ENCODE assay signal across 9 mouse cellular contexts in genomic region chr12:77789871-77790270, GRCm38 (mm10).
DNase-seq lines count a peak whose midpoint lies in the region; ATAC-seq and TF ChIP-seq lines count a peak whose summit lies in the region.
"Had no signal": no experiment of that assay in that cellular context is flagged by ENCODE, and none has a peak within 500 bp of the region (broad histone marks: within the 10 kb centered on the region; RNA-seq: fewer than 3 reads in every experiment).

No protein-coding gene starts in this region.

- H3K9ac ChIP-seq in stomach, embryonic 14.5 days (replicated peaks; ENCODE audit: low read depth, low read length), result no peak overlapping the region
- H3K9ac ChIP-seq in stomach, postnatal 0 days (ENCODE audit: low read length), result no peak overlapping the region
- no peak overlapping the region for H3K9ac ChIP-seq in liver, embryonic 13.5 days

- H3K4me3 ChIP-seq in gastrocnemius, adult 2 months, result peak overlapping the region; percentile 29
- H3K4me3 ChIP-seq in stomach, embryonic 14.5 days (ENCODE audit: low read depth, low read length), result peak overlapping the region; percentile 8
- H3K4me3 ChIP-seq in stomach, postnatal 0 days (ENCODE audit: low read depth, low read length), result no peak overlapping the region; the same call in 1 of the 2 replicates
- 0 out of 2 replicates have a peak overlapping the region, but pooled peaks have one; percentile 4 for H3K4me3 ChIP-seq in liver, embryonic 13.5 days (replicated peaks)

- intact Hi-C loops in gastrocnemius, adult 2 months (cut with DNase I), result loop anchor here (10.0 kb wide), 2 partner anchors 225 to 785 kb away; no protein-coding TSS in a partner anchor

- no peaks in the 10 kb centered on the region for H3K9me3 ChIP-seq in stomach, embryonic 14.5 days (ENCODE audit: control insufficient read depth, low read depth, low read length)
- no peaks in the 10 kb centered on the region for H3K9me3 ChIP-seq in stomach, postnatal 0 days (ENCODE audit: control insufficient read depth, low read length)
- no peaks in the 10 kb centered on the region for H3K9me3 ChIP-seq in liver, embryonic 13.5 days (replicated peaks)

- no peaks in the 10 kb centered on the region for H3K4me1 ChIP-seq in stomach, embryonic 14.5 days (ENCODE audit: control insufficient read depth, insufficient read depth, low read length)
- no peaks in the 10 kb centered on the region for H3K4me1 ChIP-seq in stomach, postnatal 0 days (replicated peaks; ENCODE audit: control insufficient read depth, insufficient read depth)
- H3K4me1 ChIP-seq in liver, embryonic 13.5 days (replicated peaks), result peaks cover 6% of the 10 kb centered on the region; the same call in 1 of the 2 replicates

- peak overlapping the region; percentile 32 for H3K4me2 ChIP-seq in stomach, embryonic 14.5 days (replicated peaks; ENCODE audit: low read depth, low read length)
- H3K4me2 ChIP-seq in stomach, postnatal 0 days (replicated peaks; ENCODE audit: low read depth), result no peak overlapping the region; the same call in 1 of the 2 replicates
- peak overlapping the region; percentile 44 for H3K4me2 ChIP-seq in liver, embryonic 13.5 days

- ATAC-seq in stomach, embryonic 14.5 days (ENCODE audit: insufficient number of reproducible peaks, insufficient read depth, low FRiP score, low read depth), result no peak
- ATAC-seq in stomach, postnatal 0 days (ENCODE audit: low FRiP score, low TSS enrichment), result no peak
- no peak for ATAC-seq in liver, embryonic 13.5 days (ENCODE audit: low read depth)

- 26% methylated on average over 14 of the region's 14 CpGs for WGBS in stomach, embryonic 14.5 days
- 41% methylated on average over 14 of the region's 14 CpGs for WGBS in stomach, postnatal 0 days
- WGBS in liver, embryonic 13.5 days (ENCODE audit: insufficient replicate concordance), result 24% methylated on average over 14 of the region's 14 CpGs

- H3K36me3 ChIP-seq in stomach, embryonic 14.5 days (ENCODE audit: control insufficient read depth, insufficient read depth, low read length), result no peaks in the 10 kb centered on the region
- no peaks in the 10 kb centered on the region for H3K36me3 ChIP-seq in stomach, postnatal 0 days (ENCODE audit: control insufficient read depth, insufficient read depth, low read length)
- H3K36me3 ChIP-seq in liver, embryonic 13.5 days, result no peaks in the 10 kb centered on the region

- no peak for DNase-seq in gastrocnemius, adult 2 months
- no peak for DNase-seq in gastrocnemius, postnatal 10 days
- no peak for DNase-seq in stomach, postnatal 0 days (ENCODE audit: low spot score)
- no peak for DNase-seq in liver, embryonic 13.5 days
- no peak for DNase-seq in left cerebral cortex, adult 18-20 months (ENCODE audit: low spot score in 2 of 2)
- DNase-seq in adipocyte (ENCODE audit: low spot score), result no peak
- no peak for DNase-seq in lung, postnatal 4 days
- DNase-seq: cerebellum, adult 2 months had no signal

- no peaks in the 10 kb centered on the region for H3K27me3 ChIP-seq in stomach, embryonic 14.5 days (ENCODE audit: control insufficient read depth, insufficient read depth, low read length)
- H3K27me3 ChIP-seq in stomach, postnatal 0 days (ENCODE audit: control insufficient read depth, insufficient read depth, low read length), result no peaks in the 10 kb centered on the region
- no peaks in the 10 kb centered on the region for H3K27me3 ChIP-seq in liver, embryonic 13.5 days

- no peak overlapping the region for H3K27ac ChIP-seq in gastrocnemius, adult 2 months
- H3K27ac ChIP-seq in stomach, embryonic 14.5 days (ENCODE audit: low read length), result no peak overlapping the region
- H3K27ac ChIP-seq in stomach, postnatal 0 days (replicated peaks), result no peak overlapping the region
- H3K27ac ChIP-seq in liver, embryonic 13.5 days, result no peak overlapping the region

- no peak for TF ChIP-seq CTCF in gastrocnemius, adult 2 months (IDR thresholded peaks at IDR 0.05)
- TF ChIP-seq CTCF in stomach, postnatal 0 days (IDR thresholded peaks at IDR 0.05; ENCODE audit: low read depth), result no peak

- TF ChIP-seq EP300 in stomach, postnatal 0 days (optimal IDR thresholded peaks at IDR 0.05), result no peak
